Mouse (Mus musculus) urinary bladder, adult 2 months (tissue): ENCODE measurements around the gene Carm1. TPM values are rescaled to one million over a fixed set of nuclear protein-coding genes. Genes with fewer than 3 reads are reported as not detected.
"Not testable (repeated sequence)": the region's sequence is repeated elsewhere in the genome, so short reads cannot be mapped to it uniquely, and the experiment has no call there.

ENCODE experiments used
- DNase-seq: peaks from one replicate; pipeline ENCODE4 v3.0.0; 2022; ENCODE audit warnings: low spot score
- polyA plus RNA-seq: library from polyadenylated mRNA; depleted of rRNA; stranded (reverse); fragments of >200 nt; gene quantifications from 2 replicates; pipeline ENCODE4 v1.2.3, GENCODE M21; 2012; rRNA removed

Carm1 gene
- 36.1 and 50.3 TPM in 2 replicates for polyA plus RNA-seq

DNA sequence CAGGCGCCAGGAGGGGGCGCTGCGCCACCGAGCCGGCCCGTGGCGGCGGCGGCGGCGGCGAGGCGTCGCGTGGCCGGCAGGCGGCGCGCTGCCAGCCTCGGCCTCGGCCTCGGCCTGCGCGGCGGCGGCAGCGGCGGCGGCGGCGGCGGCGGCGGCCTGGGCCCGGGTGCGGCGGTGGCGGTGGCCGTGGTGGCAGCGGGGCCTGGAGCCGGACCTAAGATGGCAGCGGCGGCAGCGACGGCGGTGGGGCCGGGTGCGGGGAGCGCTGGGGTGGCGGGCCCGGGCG lies at the start of gene Carm1:
Gene Carm1 (plus strand): TSS at position 106 of the 286 bp plus-strand sequence.
- DNase-seq = peak; percentile 72

DNA sequence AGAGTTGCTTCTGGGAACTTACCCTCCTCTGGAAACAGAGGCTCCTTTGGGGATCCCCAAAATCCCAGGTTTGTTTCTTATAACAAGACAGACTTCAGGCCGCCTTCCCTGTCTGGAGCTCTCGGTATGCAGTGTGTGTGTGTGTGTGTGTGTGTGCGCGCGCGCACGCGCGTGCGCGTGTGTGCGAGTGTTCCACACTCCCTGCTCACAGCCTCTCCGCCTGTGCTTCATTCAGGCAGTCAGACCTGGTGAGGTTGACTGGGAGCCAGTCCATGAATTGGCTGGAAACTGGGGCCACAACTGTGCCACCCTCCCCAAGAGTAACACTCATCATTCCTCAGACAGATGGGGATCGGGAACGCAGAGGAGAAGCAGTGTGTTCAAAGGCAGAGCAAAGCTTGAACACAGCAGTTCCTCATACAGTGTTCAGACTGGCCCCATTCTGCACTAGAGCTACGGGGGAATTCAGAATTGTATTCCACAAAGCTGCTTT lies 49.6 kb upstream of the Carm1 start:
- DNase-seq = no peak

DNA sequence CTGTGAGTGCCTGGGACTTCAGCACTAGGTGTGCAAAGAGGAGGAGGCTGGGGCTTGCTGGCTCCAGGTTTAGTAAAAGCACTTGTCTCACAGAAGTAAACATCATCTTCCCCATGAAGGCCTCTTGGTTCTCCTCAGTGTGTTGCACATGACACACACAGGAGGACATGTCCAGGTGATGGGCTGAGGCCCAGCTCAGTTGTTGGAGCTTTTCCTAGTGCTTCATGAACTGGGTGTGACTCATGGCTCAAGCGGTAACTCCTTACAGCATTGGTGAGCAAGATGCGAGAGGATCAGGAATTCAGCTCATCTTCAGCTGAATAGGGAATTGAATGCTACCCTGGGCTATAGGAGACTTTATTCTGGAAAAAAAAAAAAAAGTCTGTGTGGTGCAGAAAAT lies 49.0 kb upstream of the Carm1 start:
- no peak for DNase-seq

DNA sequence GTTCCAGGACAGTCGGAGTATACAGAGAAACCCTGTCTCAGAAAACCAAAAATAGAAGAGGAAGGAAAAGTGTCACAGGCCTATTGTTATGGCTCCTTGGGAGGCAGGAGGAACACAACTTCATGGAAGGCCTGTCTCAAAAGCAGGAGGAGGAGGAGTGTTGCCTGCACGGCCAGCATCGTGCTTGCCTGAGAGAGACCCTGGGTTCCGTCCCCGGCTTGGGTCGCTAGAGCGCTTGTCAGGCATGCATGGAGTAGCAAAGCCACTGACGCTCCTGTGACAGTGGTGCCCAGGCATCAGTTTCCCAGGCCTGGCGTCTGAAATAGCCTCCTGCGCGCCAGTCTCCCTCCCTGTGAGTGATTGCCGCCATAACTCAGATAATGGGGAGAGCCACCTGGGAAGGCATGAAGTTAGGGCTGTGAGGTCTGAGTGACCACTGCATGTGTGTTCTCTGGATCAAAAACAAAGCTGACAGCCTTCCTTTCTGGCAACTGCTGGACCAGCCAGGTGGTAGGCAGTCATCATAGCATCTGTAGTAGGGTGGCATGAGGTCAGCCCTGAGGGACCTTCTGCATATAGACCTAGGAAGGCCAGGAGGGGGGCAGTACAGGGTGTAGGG lies 48.3 kb upstream of the Carm1 start:
- DNase-seq = no peak

DNA sequence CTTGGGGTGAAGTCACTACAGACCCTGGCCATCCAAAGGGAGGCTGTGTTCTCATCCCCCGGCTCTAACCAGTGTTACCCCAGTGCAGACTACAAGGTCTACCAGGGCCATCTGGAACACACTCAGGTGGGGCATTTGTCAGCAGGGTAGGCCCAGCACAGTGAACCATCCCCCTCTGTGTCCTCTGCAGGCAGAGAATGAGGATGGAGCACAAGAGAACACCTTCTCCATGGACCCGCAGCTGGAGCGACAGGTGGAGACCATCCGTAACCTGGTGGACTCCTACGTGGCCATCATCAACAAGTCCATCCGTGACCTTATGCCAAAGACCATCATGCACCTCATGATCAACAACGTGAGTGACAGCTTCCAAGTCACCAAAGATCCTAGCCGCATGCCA lies 43.3 kb upstream of the Carm1 start:
- DNase-seq = no peak

DNA sequence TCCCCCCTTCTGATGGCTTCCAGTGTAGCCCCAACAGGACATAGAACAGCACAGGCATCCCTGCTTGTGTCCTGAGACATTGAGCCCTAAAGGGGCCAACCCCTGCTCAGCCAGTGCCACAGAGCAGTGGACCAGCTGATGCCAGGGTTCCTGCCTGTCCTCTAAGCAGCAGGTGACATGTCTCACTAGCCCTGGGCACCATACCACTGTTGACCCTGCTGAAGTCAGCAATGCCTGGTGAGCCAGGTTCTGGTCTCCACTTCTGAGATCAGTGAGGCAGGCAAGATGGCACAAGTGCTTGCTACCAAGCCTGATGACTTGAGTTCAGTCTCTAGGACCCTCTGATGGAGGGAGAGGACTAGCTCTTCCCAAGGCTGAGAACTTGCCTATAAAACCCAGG lies 40.9 kb upstream of the Carm1 start:
- DNase-seq = no peak

DNA sequence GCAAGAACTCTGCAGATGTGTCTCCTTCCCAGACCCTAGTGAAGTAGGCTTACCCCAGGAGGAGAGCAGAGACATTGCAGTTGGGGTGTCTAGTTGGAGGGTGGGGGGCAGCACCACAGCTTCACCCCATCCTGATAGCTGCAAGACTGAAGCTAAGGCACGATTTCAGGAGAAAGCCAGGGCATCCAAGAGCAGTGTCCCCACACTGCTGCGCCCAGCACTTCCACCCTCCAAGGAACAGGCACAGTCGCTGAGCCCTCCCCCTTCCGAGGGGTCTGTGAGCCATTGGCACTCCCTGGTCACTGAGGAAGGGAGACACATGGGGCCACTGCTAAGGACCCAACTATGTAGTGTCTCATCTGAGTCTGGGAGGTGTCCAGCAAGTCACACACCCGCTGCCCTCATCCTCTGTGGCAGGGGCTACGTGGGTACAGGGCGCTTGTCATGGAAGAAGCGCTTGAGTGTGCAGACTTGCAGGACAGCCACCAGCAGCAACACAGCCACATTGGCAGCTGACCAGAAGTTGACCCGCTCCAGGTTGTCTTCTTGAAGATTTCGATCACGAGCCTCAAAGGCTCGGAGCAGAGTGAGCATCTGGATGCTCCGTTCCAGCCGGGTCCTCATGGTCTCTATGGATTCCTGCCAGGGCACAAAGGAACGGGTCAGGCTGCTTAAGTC lies 38.8 kb upstream of the Carm1 start:
- no peak for DNase-seq

DNA sequence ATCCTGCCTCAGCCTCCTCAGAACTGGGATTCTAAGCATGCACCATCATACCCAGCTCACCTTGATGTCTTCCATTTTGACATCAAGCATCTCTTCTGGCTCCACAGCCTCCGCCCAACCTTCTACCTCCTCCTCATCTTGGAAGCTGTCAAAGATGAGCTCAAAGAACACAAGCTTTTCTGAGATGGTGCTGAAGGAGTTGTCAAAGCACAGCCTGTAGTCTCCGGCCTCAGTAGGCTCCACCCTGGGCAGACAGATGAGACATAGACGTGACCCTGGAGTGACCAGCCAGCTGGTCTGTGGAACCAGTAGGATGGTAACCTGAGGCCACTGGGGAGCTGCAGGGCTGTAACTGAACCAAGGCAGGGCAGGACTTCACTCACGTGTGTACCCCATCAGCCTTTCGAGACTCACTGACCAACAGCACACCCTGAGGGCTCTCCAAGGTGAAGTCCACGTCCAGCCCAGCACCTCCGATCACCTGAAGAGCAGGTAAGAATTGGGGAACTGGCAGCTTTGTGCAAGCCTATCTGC lies 37.8 kb upstream of the Carm1 start:
- DNase-seq = no peak

DNA sequence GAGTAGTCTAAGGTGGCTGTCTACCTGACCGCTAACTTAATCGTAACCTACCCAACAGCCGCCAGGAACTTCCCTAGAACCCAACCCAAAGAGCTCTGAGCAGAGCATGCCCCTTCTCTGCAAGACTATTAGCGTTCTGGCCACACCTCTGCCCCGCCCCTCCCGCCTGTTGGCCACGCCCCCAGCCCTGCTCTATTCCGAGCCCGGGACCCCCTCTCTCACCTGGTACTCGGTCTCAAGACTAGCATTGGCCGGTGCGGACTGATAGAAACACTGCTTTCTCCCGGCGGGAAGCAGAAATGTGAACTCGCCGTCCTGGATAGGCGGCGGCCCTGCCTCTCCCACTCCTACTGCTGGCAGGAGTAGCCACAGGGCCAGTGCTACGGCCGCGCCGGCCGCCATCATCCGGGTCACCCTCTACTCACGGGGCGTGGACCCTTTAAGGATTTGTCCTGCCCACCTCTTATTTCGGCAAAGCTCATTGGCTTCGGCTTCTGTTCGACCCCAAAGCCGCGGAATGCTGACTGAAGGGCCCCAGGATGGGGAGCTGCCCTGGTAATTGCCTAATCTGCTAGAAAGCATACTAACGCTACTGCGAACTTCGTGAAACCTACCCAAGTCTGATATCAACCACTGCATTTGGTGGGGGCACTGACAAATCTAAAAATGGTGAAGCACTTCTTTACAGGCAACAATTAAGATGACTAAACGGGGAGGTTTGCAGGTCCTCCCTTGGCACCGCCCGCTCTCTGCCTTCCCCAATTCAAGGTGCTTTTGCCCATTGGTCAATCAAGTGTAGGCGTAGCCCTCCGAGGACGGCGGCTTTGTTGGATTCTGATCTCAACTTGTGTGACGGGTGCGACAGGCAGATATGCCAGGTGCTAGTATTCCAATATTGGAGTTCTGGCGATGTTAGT lies 36.7 kb upstream of the Carm1 start, which contains the start of gene Tmed1:
Gene Tmed1 (minus strand): TSS at position 481 of the 917 bp plus-strand sequence.
- DNase-seq = peak; percentile 89

DNA sequence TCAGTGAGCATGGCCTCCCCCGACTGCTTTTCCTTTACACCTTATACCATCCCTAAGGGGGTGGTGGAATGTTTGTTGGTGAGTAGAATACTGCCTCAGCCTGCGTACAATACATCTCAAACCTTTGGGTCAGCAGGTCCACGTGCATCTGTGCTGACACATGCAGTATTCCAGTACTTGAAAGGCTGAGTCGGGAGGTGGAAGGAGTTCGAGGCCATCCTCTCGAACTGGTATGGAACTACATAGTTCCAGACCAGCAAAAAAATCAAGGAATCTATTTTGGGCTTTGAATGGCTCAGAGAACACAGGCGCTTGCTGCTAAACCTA lies 36.0 kb upstream of the Carm1 start:
- DNase-seq = no peak

DNA sequence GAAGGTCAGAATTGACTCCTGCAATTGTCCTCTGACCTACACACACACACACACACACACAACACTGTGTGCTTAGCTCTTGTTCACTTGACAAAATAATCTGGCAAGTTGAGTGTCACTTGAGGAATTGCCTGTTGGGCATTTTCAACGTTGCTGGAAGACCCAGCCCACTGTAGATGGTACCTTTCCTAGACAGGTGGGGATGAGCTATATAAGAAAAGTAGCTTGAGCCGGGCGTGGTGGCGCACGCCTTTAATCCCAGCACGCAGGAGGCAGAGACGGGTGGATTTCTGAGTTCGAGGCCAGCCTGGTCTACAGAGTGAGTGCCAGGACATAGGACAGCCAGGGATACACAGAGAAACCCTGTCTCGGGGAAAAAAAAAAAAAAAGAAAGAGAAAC lies 35.6 kb upstream of the Carm1 start:
- no peak for DNase-seq

DNA sequence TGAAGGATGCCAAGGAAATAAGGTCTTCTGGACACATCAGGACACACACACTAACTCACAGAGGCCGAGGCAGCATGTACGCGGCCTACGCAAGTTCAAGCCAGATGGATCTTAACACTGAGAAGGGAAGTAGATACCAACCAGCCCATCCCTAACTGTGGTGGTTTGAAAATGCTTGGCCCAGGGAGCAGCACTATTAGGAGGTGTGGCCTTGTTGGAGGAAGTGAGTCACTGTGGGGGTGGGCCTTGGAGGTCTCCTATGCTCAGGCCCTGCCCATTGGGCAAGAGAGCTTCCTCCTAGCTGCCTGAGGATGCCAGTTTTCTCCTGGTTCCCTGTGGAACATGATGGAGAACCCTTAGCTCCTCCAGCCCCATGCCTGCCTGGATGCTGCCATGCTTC lies 33.2 kb upstream of the Carm1 start:
- DNase-seq = no peak

DNA sequence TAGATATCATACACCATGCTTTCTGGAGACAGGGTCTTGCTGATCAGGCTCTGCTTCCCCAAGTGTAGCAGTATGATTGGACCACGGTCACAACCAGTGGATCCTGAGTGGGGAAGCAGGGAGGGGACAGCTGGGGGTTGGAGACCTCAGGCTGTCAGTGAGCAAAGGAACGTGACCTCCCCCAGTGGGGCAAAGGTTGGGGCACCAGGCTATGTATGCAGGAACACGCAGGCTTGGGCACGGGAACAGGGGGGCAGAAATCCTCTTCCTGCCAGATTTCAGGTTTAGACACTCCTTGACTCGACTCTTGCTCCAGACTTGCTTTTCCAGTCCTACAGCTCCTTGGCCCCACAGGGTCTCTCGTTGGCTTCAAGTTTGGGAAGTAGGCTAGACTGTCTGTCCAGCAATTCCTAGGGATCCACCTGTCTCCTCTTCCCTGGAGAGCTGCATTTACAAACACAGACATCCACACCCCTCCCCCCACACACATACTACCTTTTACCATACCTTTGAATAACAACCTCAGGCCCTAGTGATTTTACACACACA lies 28.7 kb upstream of the Carm1 start:
- DNase-seq = no peak

DNA sequence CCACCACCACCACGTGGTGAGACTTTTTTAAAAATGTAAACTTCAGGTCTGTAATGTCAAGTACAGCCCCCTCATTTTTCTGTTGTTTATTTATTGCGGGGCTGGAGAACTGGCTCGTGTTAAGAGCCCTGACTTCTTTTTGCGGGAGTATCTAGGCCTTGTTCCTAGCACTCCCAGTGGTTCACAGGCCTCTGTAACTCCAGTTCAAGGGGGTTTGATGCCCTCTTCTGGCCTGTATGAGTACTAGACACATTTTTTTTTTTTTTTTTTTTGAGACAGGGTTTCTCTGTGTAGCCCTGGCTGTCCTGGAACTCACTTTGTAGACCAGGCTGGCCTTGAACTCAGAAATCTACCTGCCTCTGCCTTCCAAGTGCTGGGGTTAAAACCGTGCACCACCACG lies 28.0 kb upstream of the Carm1 start:
- not testable (repeated sequence) for DNase-seq

DNA sequence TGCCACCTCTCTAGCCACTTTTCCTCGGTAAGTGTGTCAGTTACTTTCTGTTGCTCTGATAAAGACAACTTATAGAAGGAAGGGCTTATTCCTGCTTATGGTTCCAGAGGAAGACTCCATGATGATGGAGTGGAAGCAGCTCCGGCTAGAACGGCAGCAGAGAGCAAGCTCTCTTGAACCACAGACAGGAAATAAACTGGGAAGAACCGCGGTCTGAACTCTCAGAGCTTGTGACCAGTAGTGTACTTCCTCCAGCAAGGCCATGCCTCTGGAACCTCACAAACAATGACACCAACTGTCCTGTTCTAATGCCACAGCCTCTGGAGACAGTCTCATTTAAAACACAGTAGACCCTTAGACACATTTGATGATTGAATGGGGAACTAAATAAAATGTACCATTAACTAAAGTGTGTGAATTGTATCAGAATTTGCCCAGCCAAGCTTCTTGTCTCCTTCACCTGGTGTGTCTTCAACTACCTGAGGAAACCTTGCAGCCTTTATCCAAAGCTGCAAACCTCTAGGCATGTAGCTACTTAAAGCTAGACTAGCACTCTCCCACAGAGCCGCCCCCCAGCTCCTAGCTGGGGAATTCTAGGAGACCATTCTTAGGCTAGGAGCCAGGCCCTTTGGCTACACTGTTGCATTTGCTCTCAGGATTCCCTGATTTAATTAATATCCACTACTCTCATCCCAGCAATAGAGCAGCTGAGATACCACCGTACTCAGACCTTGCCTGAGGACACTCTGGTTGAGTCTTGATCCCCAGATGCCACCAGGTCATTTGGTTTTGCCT lies 21.4 kb upstream of the Carm1 start:
- no peak for DNase-seq

DNA sequence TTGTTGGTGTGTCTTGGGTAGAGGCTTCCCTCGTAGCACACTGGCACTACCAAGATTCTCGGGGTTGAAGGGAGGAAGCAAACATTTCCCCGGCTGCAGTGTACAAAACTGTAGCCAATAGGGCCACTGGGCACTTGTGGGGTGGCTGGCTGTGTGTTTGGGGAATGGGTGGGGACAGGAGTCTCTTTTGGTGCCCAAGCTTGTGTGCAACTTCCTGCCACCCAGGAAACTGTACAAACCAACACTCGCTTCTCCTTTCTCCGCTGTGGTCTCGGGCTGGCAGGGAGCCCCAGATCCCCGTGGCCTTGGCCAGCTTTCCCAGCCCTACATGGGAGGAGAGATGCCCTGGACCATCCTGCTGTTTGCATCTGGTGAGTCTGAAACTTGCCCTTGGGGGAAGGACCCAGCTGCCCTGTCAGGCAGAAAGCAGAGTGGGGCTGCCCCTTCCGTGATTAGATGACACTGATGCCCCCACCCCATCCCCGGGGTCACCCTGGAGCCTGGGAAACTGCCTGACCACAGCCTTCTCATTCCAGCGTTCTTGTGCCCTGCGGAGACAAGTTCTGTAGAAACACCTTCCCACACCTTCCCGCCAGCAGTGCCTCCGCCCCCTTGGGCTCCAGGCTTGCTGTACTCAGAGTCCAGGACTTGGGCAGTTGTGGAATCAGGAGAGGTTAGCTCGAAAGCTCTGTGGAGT lies 20.6 kb upstream of the Carm1 start, which contains the start of gene AB124611:
Gene AB124611 (plus strand): TSS at position 240 of the 697 bp plus-strand sequence.
- no peak for DNase-seq

DNA sequence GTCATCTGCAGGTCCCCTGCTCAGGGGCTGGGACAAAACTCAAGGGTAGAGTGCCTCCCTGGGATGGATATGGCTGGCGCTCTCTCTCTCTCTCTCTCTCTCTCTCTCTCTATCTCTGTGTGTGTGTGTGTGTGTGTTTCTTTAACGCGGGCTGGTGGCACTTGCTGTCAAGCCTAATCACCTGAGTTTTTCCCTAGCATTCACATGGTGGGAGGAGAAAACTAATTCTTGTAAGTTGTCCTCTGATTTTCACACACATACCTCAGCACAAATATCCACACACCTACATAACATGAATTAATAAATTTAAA lies 20.1 kb upstream of the Carm1 start:
- no peak for DNase-seq

DNA sequence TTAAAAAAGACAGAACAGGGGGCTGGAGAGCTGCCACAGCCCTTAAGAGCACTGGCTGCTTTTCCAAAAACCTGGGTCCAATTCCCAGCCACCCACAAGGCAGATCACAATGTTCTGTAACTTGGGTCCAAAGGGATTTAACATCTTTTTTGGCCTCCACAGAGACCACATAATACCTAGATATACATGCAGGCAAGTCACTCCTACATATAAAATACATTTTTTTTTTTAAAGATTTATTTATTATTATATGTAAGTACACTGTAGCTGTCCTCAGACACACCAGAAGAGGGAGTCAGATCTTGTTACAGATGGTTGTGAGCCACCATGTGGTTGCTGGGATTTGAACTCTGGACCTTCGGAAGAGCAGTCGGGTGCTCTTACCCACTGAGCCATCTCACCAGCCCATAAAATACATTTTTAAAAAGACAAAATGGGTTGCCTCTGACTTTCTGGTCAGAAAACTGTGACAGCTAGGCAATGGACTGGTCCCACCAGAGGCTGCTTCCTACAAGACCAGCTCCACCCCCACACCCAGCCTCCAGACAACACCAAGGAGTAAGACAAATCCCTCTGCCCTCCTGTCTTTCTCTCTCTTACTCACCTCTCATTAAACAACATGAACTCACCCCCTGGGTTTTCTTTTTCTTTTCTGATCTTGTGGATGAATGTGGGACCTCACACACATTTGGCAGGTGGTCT lies 19.4 kb upstream of the Carm1 start:
- no peak for DNase-seq

DNA sequence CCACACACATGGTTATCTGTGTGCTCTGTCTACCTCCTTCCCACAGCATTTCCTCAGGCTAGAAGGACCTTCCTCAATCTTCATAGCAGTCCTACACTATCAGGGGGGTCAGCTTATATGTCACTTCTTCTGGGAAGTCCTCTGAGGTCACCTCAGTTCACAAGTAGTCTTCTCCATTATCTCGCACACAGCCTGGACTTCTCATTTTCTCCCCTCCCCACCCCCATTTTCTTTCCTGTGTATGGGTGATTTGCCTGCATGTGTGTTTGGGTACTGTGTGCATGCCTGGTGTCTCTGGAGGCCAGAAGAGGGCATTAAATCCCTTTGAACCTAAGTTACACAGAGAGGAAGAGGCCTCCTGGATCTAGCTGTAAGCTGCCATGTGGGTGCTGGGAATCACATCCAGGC lies 18.8 kb upstream of the Carm1 start:
- DNase-seq = no peak

DNA sequence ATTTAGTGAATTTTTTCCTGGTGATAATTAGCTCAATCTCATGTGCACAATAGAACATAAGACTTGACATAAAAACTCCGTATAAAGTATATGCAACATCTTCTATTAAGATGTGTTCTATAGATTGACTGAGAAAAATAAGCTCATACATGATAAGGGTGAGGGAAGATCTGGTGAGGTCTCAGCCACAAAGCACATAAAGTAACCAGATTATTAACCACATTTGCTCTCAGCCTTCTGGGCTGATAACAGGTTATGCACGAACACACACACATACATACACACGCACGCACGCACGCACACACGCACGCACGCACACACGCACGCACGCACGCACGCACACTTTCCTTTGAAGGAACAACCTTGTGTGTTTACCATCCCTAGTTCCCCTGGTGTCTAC lies 10.2 kb upstream of the Carm1 start:
- DNase-seq = no peak
